Mouse (Mus musculus) MEL (cell line): ENCODE measurements around the gene Aldob. TPM values are rescaled to one million over a fixed set of nuclear protein-coding genes. Genes with fewer than 3 reads are reported as not detected.

Experiments
- DNase-seq: peaks from one replicate; pipeline ENCODE4 v3.0.0; 2011; ENCODE audit warnings: low read depth, low spot score
- H3K27ac ChIP-seq: 2 replicates; pipeline ENCODE4 v1.5.1; 2012; ENCODE audit warnings: low read depth, mild to moderate bottlenecking, control low read depth, low read length, moderate library complexity; ENCODE audit not compliant: control insufficient read depth
- H3K27me3 ChIP-seq, 2 experiments: fragments of 150-350 bp in 1 of 2; sonication (generic) in 1 of 2; 2 replicates each; pipeline ENCODE4 v1.6.1; 2012; ENCODE audit warnings: low read length in 2 of 2, mild to moderate bottlenecking in 2 of 2, improper control_type of control experiment in 1 of 2, moderate library complexity in 1 of 2; ENCODE audit not compliant: insufficient read depth in 2 of 2, control insufficient read depth in 1 of 2
- H3K36me3 ChIP-seq, 2 experiments: 2 replicates each; pipeline ENCODE4 v1.6.1; 2012 to 2014; ENCODE audit warnings: low read length in 2 of 2, improper control_type of control experiment in 1 of 2, inconsistent platforms in 1 of 2, mild to moderate bottlenecking in 1 of 2; ENCODE audit not compliant: insufficient read depth in 2 of 2, control insufficient read depth in 1 of 2
- H3K4me1 ChIP-seq, 2 experiments: fragments of 150-350 bp in 1 of 2; sonication (generic) in 1 of 2; 2 replicates each; pipeline ENCODE4 v1.6.1; 2012; ENCODE audit warnings: low read length in 2 of 2, improper control_type of control experiment in 1 of 2, mild to moderate bottlenecking in 1 of 2; ENCODE audit not compliant: insufficient read depth in 2 of 2, control insufficient read depth in 1 of 2
- H3K4me3 ChIP-seq, 2 experiments: fragments of 150-350 bp in 1 of 2; sonication (generic) in 1 of 2; 2 replicates each; pipeline ENCODE4 v1.5.1; 2012; ENCODE audit warnings: low read depth in 2 of 2, low read length in 2 of 2, mild to moderate bottlenecking in 2 of 2, moderate library complexity in 2 of 2, control low read depth in 1 of 2, improper control_type of control experiment in 1 of 2; ENCODE audit not compliant: control insufficient read depth in 1 of 2, insufficient read depth in 1 of 2
- H3K79me2 ChIP-seq: 2 replicates; pipeline ENCODE4 v1.6.1; 2012; ENCODE audit warnings: mild to moderate bottlenecking, low read length, moderate library complexity; ENCODE audit not compliant: control insufficient read depth, poor library complexity, insufficient read depth
- H3K9ac ChIP-seq: 2 replicates; pipeline ENCODE4 v1.6.1; 2012; ENCODE audit warnings: low read depth, mild to moderate bottlenecking, control low read depth, low read length, moderate library complexity; ENCODE audit not compliant: control insufficient read depth, poor library complexity, severe bottlenecking
- H3K9me3 ChIP-seq: fragments of 150-350 bp; sonication (generic); replicated peaks from 2 replicates; pipeline ENCODE4 v1.6.1; 2012; ENCODE audit warnings: mild to moderate bottlenecking, low read length, improper control_type of control experiment, moderate library complexity; ENCODE audit not compliant: insufficient read depth
- CTCF ChIP-seq, 3 experiments: IDR thresholded peaks in 2 of 3; conservative IDR thresholded peaks in 1 of 3; 2 replicates each; pipeline ENCODE4 v1.5.1; 2011 to 2012; ENCODE audit warnings: low read length in 3 of 3, low read depth in 2 of 3, mild to moderate bottlenecking in 2 of 3, improper control_type of control experiment in 1 of 3, inconsistent platforms in 1 of 3, mixed read lengths in 1 of 3, moderate library complexity in 1 of 3; ENCODE audit not compliant: control insufficient read depth in 1 of 3, insufficient read depth in 1 of 3, poor library complexity in 1 of 3, severe bottlenecking in 1 of 3
- ELF1 ChIP-seq: IDR thresholded peaks from 2 replicates; pipeline ENCODE4 v1.6.1; 2014; ENCODE audit warnings: low read depth, mild to moderate bottlenecking, inconsistent platforms, low read length, improper control_type of control experiment, moderate library complexity
- EP300 ChIP-seq, 2 experiments: IDR thresholded peaks; 2 replicates each; pipeline ENCODE4 v1.6.1; 2011; ENCODE audit warnings: improper control_type of control experiment in 2 of 2, low read length in 2 of 2, low read depth in 1 of 2, mild to moderate bottlenecking in 1 of 2
- ETS1 ChIP-seq: IDR thresholded peaks from 2 replicates; pipeline ENCODE4 v1.6.1; 2012; ENCODE audit warnings: low read depth, mild to moderate bottlenecking, inconsistent platforms, low read length, improper control_type of control experiment, moderate library complexity
- GABPA ChIP-seq: IDR thresholded peaks from 2 replicates; pipeline ENCODE4 v1.6.1; 2012; ENCODE audit warnings: low read depth, mild to moderate bottlenecking, inconsistent platforms, low read length, improper control_type of control experiment, moderate library complexity
- KAT2A ChIP-seq: conservative IDR thresholded peaks from 2 replicates; pipeline ENCODE4 v1.6.1; 2012; ENCODE audit warnings: low read depth, low read length, improper control_type of control experiment, inconsistent platforms
- MAZ ChIP-seq: IDR thresholded peaks from 2 replicates; pipeline ENCODE4 v1.6.1; 2012; ENCODE audit warnings: low read depth, mild to moderate bottlenecking, inconsistent platforms, low read length, improper control_type of control experiment
- MXI1 ChIP-seq: IDR thresholded peaks from 2 replicates; pipeline ENCODE4 v1.6.1; 2011; ENCODE audit warnings: mild to moderate bottlenecking, low read depth, low read length, improper control_type of control experiment
- MYB ChIP-seq: IDR thresholded peaks from 2 replicates; pipeline ENCODE4 v1.6.1; 2011; ENCODE audit warnings: mild to moderate bottlenecking, low read depth, low read length, improper control_type of control experiment
- MYC ChIP-seq: IDR thresholded peaks from 2 replicates; pipeline ENCODE4 v1.6.1; 2011; ENCODE audit warnings: low read depth, mild to moderate bottlenecking, low read length, improper control_type of control experiment, moderate library complexity
- NELFE ChIP-seq: IDR thresholded peaks from 2 replicates; pipeline ENCODE4 v1.6.1; 2011; ENCODE audit warnings: low read depth, low read length, improper control_type of control experiment
- NRF1 ChIP-seq: IDR thresholded peaks from 2 replicates; pipeline ENCODE4 v1.6.1; 2014; ENCODE audit warnings: low read depth, mild to moderate bottlenecking, inconsistent platforms, low read length, improper control_type of control experiment, moderate library complexity; ENCODE audit not compliant: poor library complexity, insufficient read depth, severe bottlenecking
- POLR2A ChIP-seq, 2 experiments: IDR thresholded peaks; 2 replicates each; pipeline ENCODE4 v1.6.1; 2011 to 2012; ENCODE audit warnings: low read length in 2 of 2, mild to moderate bottlenecking in 2 of 2, control low read depth in 1 of 2, improper control_type of control experiment in 1 of 2, low read depth in 1 of 2, moderate library complexity in 1 of 2; ENCODE audit not compliant: control insufficient read depth in 1 of 2, insufficient read depth in 1 of 2, poor library complexity in 1 of 2
- RAD21 ChIP-seq: IDR thresholded peaks from 2 replicates; pipeline ENCODE4 v1.6.1; 2011; ENCODE audit warnings: mild to moderate bottlenecking, low read depth, low read length, improper control_type of control experiment
- SMC3 ChIP-seq: IDR thresholded peaks from 2 replicates; pipeline ENCODE4 v1.6.1; 2011; ENCODE audit warnings: low read depth, low read length, improper control_type of control experiment
- TBP ChIP-seq: IDR thresholded peaks from 2 replicates; pipeline ENCODE4 v1.8.0; 2011; ENCODE audit warnings: low read depth, low read length, improper control_type of control experiment
- TCF12 ChIP-seq: IDR thresholded peaks from 2 replicates; pipeline ENCODE4 v1.6.1; 2014; ENCODE audit warnings: low read depth, mild to moderate bottlenecking, inconsistent platforms, low read length, improper control_type of control experiment, moderate library complexity
- UBTF ChIP-seq: IDR thresholded peaks from 2 replicates; pipeline ENCODE4 v1.6.1; 2012; ENCODE audit warnings: low read depth, mild to moderate bottlenecking, inconsistent platforms, low read length, improper control_type of control experiment, moderate library complexity, borderline replicate concordance; ENCODE audit not compliant: insufficient read depth
- USF2 ChIP-seq, 2 experiments: IDR thresholded peaks; 2 replicates each; pipeline ENCODE4 v1.6.1; 2011 to 2012; ENCODE audit warnings: improper control_type of control experiment in 2 of 2, low read length in 2 of 2, borderline replicate concordance in 1 of 2, inconsistent platforms in 1 of 2, low read depth in 1 of 2, mild to moderate bottlenecking in 1 of 2; ENCODE audit not compliant: insufficient read depth in 1 of 2
- ZMIZ1 ChIP-seq: IDR thresholded peaks from 2 replicates; pipeline ENCODE4 v1.6.1; 2012; ENCODE audit warnings: low read depth, mild to moderate bottlenecking, inconsistent platforms, low read length, improper control_type of control experiment, moderate library complexity
- polyA plus RNA-seq, 2 experiments: library from polyadenylated mRNA; stranded (reverse) in 1 of 2; unstranded in 1 of 2; fragments of >175 nt in 1 of 2; fragments of >200 nt in 1 of 2; gene quantifications; 2 replicates each; pipeline versions ENCODE4 v1.2.1 to v1.2.4; 2012; ENCODE audit warnings: low replicate concordance in 2 of 2, low read depth in 1 of 2; ENCODE audit not compliant: insufficient read length in 2 of 2, insufficient read depth in 1 of 2, missing spikeins in 1 of 2
- total RNA-seq: library from RNA; depleted of rRNA; stranded (reverse); fragments of 300-350 nt; gene quantifications from 2 replicates; pipeline ENCODE4 v1.2.3, GENCODE M21; 2012; rRNA removed

The Aldob gene
- total and polyA plus RNA-seq, 3 experiments: not detected

DNA sequence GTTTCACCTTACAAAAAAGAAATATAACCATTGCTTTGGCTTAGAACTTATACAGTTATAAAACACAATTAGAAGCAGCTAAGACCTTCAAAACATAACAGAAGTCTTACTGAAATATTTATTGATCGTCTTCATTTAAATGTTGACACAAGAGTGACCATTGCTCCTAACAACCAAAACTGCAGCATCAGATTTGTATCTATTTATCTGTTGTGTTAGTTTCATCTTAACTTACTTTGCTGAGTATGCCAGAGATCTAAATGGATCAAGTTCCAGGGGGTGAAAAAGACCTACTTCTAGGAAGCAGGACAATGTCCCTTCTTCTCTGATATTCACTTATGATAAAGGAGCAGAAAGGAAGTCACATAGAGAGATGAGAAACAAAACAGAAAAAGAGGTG is 45.8 kb downstream of the Aldob start:
- TF ChIP-seq POLR2A (IDR thresholded peaks at IDR 0.05; ENCODE audit: control insufficient read depth in 1 of 2, insufficient read depth in 1 of 2, low read depth in 1 of 2, low read length in 2 of 2, poor library complexity in 1 of 2) (no peak), MYC (no peak), ETS1 (no peak), CTCF (IDR thresholded peaks at IDR 0.05 in 2 of 3, conservative IDR thresholded peaks at IDR 0.05 in 1 of 3; ENCODE audit: control insufficient read depth in 1 of 3, insufficient read depth in 1 of 3, low read depth in 2 of 3, low read length in 3 of 3, poor library complexity in 1 of 3, severe bottlenecking in 1 of 3) (no peak), SMC3 (no peak), USF2 (IDR thresholded peaks at IDR 0.05; ENCODE audit: borderline replicate concordance in 1 of 2, insufficient read depth in 1 of 2, low read depth in 1 of 2, low read length in 2 of 2) (no peak), UBTF (no peak), NRF1 (no peak), RAD21 (no peak), KAT2A (no peak), MYB (no peak), NELFE (no peak), ELF1 (no peak), MXI1 (no peak), MAZ (no peak), TBP (no peak), GABPA (no peak), TCF12 (no peak), ZMIZ1 (no peak), EP300 (IDR thresholded peaks at IDR 0.05; ENCODE audit: low read depth in 1 of 2, low read length in 2 of 2) (no peak)

More for the DNA sequence above, 45.8 kb downstream of the Aldob start:
- Histone ChIP-seq H3K4me1 (0 out of 4 replicates have a peak, but pooled peaks cover 0 to 2% of the 10 kb centered on the region in 2 experiments), H3K27ac (no peak overlapping the region), H3K4me3 (no peak overlapping the region), H3K9me3 (no peaks in the 10 kb centered on the region), H3K79me2 (no peaks in the 10 kb centered on the region), H3K9ac (no peak overlapping the region), H3K36me3 (no peaks in the 10 kb centered on the region), H3K27me3 (no peaks in the 10 kb centered on the region)
- no peak for DNase-seq

Other genes starting within 250 kb of the Aldob start
- gene Acnat2, start 141.4 kb downstream of the Aldob start, total RNA-seq: not detected in 2 replicates
- not detected for gene Acnat2, start 141.4 kb downstream of the Aldob start, polyA plus RNA-seq
- gene Acnat1, start 75.6 kb downstream of the Aldob start, total RNA-seq: not detected in 2 replicates
- gene Acnat1, start 75.6 kb downstream of the Aldob start, polyA plus RNA-seq: not detected
- not detected in 2 replicates for gene Baat, start 43.0 kb downstream of the Aldob start, total RNA-seq
- under 1 TPM in 1 of 2 experiments, not detected in 1; 0.15 TPM for gene Baat, start 43.0 kb downstream of the Aldob start, polyA plus RNA-seq
- 34.7 and 39.1 TPM in 2 replicates for gene Mrpl50, start 28.5 kb downstream of the Aldob start, total RNA-seq
- gene Mrpl50, start 28.5 kb downstream of the Aldob start, polyA plus RNA-seq: 10 to 100 TPM in 1 of 2 experiments, not detected in 1; 54.5 TPM
- gene Zfp189, start 28.4 kb downstream of the Aldob start, total RNA-seq: 4.4 and 5.3 TPM in 2 replicates
- 1 to 10 TPM in 1 of 2 experiments, not detected in 1; 3.3 TPM for gene Zfp189, start 28.4 kb downstream of the Aldob start, polyA plus RNA-seq
- 2.6 and 2.9 TPM in 2 replicates for gene Tmem246, start 48.3 kb upstream of the Aldob start, total RNA-seq
- 10 to 100 TPM in 1 of 2 experiments, not detected in 1; 11.1 TPM for gene Tmem246, start 48.3 kb upstream of the Aldob start, polyA plus RNA-seq
- 37.7 and 40.8 TPM in 2 replicates for gene Rnf20, start 82.5 kb upstream of the Aldob start, total RNA-seq
- gene Rnf20, start 82.5 kb upstream of the Aldob start, polyA plus RNA-seq: 10 to 100 TPM; 43.1 to 58.1 TPM
- not detected in 2 replicates for gene Ppp3r2, start 132.5 kb upstream of the Aldob start, total RNA-seq
- gene Ppp3r2, start 132.5 kb upstream of the Aldob start, polyA plus RNA-seq: not detected